In the genomic region with DNA sequence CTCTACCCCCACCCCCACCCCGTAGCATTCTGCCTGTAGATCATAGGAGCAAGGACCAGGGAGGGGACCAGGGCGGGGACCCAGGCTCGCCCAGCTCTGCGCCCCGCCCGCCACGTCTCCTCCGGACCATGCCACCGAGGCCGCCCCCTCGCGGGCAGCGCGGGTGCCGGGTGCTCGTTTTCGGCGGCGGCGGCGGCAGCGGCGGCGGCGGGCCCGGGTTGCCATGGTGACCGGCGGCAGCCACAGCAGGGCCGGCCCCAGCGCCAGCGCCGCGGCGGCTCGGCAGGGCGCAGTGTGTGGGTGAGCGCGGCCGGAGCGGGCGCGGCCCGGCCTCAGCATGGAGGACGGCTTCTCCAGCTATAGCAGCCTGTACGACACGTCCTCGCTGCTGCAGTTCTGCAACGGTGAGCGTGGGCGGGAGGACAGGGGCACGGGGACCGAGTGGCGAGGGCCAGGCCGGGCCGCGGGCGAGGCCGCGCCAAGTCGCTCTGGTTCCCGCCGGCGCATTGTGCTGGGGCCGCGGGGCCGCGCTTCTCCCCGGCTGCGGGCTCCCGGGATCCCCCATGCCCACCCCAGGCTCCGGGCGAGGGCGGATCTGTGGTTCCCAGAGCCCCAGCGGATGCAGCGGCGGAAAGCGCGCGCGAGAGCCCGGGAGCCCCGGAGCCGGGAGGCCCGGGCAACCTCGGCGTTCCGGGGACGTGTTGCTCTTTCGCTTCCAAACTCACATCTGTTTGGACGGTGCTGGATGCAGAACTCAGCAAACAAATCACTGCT, we compare ENCODE assay signal across 8 mouse cellular contexts. TPM values are rescaled to one million over a fixed set of nuclear protein-coding genes. Genes with fewer than 3 reads are reported as not detected.
DNase-seq lines count a peak whose midpoint lies in the region; ATAC-seq and TF ChIP-seq lines count a peak whose summit lies in the region.

No protein-coding gene starts in this region.

- H3K27ac ChIP-seq in hindbrain, embryonic 13.5 days, result peak overlapping the region; percentile 91

- POLR2A ChIA-PET in Patski (lab: Charles Lee), result no interaction called here

- no peaks in the 10 kb centered on the region for H3K27me3 ChIP-seq in Patski
- 0 out of 2 replicates have a peak, but pooled peaks cover 7% of the 10 kb centered on the region for H3K27me3 ChIP-seq in hindbrain, embryonic 13.5 days

- peak overlapping the region; percentile 86 for H3K9ac ChIP-seq in hindbrain, embryonic 13.5 days

- peaks cover 38% of the 10 kb centered on the region for H3K4me1 ChIP-seq in hindbrain, embryonic 13.5 days (replicated peaks)

- H3K4me2 ChIP-seq in hindbrain, embryonic 13.5 days, result peak overlapping the region; percentile 69

- CTCF ChIA-PET in Patski (lab: Charles Lee), result interaction anchor here (1.0 to 1.2 kb wide), 4 partner anchors 14 to 69 kb away, joined by 3 to 5 read pairs (median 3); no protein-coding TSS in a partner anchor

- DNase-seq in Patski (ENCODE audit: low read depth, low spot score), result no peak
- DNase-seq in cerebellum, adult 9-11 months, result peak; percentile 90
- DNase-seq in frontal cortex, postnatal 25 days (ENCODE audit: low spot score in 2 of 2), result peak; percentile 72 to 81
- peak; percentile 83 to 91 for DNase-seq in layer of hippocampus, postnatal 25 days (ENCODE audit: extremely low spot score in 1 of 2, low spot score in 1 of 2)
- DNase-seq in lung, postnatal 10 days, result peak; percentile 94
- peak; percentile 90 for DNase-seq in retina, embryonic 14.5 days (ENCODE audit: low spot score)
- DNase-seq in urinary bladder, adult 2 months (ENCODE audit: low spot score), result peak; percentile 84

- under 1% methylated on average over 85 of the region's 90 CpGs for WGBS in hindbrain, embryonic 13.5 days

- peak; percentile 77 for TF ChIP-seq CTCF in Patski (IDR thresholded peaks at IDR 0.05)

- H3K9me3 ChIP-seq in hindbrain, embryonic 13.5 days, result no peaks in the 10 kb centered on the region

- in situ Hi-C loops in Patski (cut with MboI; ENCODE audit: low pct_unique_long_range_greater_than_20kb), result loop anchor here (5.0 kb wide), 1 partner anchor 61 kb away; no protein-coding TSS in a partner anchor

- H3K36me3 ChIP-seq in hindbrain, embryonic 13.5 days, result no peaks in the 10 kb centered on the region

- peak; percentile 94 for ATAC-seq in Patski
- peak; percentile 93 for ATAC-seq in hindbrain, embryonic 13.5 days (ENCODE audit: low FRiP score)

- H3K4me3 ChIP-seq in hindbrain, embryonic 13.5 days, result peak overlapping the region; percentile 81

RNA-seq across cellular contexts. Expression of gene Eml1, which starts 52.3 kb away (rescaled TPM):
- 56.9 TPM for polyA plus RNA-seq in Patski (2021)
- 58.7 and 61.9 TPM in 2 replicates for polyA plus RNA-seq in hindbrain, embryonic 13.5 days (2015; fragmentation: Nextera tagmentation; extraction: Ambion mirVana)
- total RNA-seq in layer of hippocampus, postnatal 25 days (2021), result 10 to 100 TPM; 48.3 to 49.7 TPM
- polyA plus RNA-seq in urinary bladder, adult 2 months (2012; rRNA removed), result 182 and 223 TPM in 2 replicates
